Mouse (Mus musculus) heart, embryonic 10.5 days (tissue): ENCODE measurements around the gene Wwox. TPM values are rescaled to one million over a fixed set of nuclear protein-coding genes. Genes with fewer than 3 reads are reported as not detected.
A peak's percentile ranks its signal among the peaks of the same experiment; 100 is the strongest.

Experiments
- DNase-seq: peaks from one replicate; pipeline ENCODE4 v3.0.0-alpha.2; 2017; ENCODE audit warnings: low spot score
- H3K27ac ChIP-seq: fragments of 300-500 bp; sonication (generic); 2 replicates; pipeline ENCODE4 v1.5.1; 2016; ENCODE audit warnings: mild to moderate bottlenecking
- H3K27me3 ChIP-seq: fragments of 300-500 bp; sonication (generic); 2 replicates; pipeline ENCODE4 v1.6.1; 2016; ENCODE audit warnings: mild to moderate bottlenecking; ENCODE audit not compliant: poor library complexity, insufficient read depth, severe bottlenecking
- H3K36me3 ChIP-seq: fragments of 300-500 bp; sonication (generic); 2 replicates; pipeline ENCODE4 v1.6.1; 2016; ENCODE audit warnings: mild to moderate bottlenecking, moderate library complexity
- H3K4me1 ChIP-seq: fragments of 300-500 bp; sonication (generic); 2 replicates; pipeline ENCODE4 v1.6.1; 2016; ENCODE audit warnings: mild to moderate bottlenecking
- H3K4me3 ChIP-seq: fragments of 300-500 bp; sonication (generic); 2 replicates; pipeline ENCODE4 v1.5.1; 2016; ENCODE audit warnings: mild to moderate bottlenecking, moderate library complexity
- H3K9me3 ChIP-seq: fragments of 300-500 bp; sonication (generic); 2 replicates; pipeline ENCODE4 v1.6.1; 2016; ENCODE audit warnings: mild to moderate bottlenecking, moderate library complexity
- WGBS: fragments of 180-500 bp; shearing (Covaris S2); methylation state at CpG from one replicate; pipeline ENCODE4 v1.1.7; 2016; 5-methylcytosine and 5-hydroxymethylcytosine counted together
- polyA plus RNA-seq: library from polyadenylated mRNA; unstranded; fragments of >200 nt; fragmentation: Nextera tagmentation; extraction: Ambion mirVana; gene quantifications from 2 replicates; pipeline ENCODE4 v1.2.1, GENCODE M21; 2016

Gene Wwox
- polyA plus RNA-seq, 1 experiment from 2014 or later: 9.8 TPM

DNA sequence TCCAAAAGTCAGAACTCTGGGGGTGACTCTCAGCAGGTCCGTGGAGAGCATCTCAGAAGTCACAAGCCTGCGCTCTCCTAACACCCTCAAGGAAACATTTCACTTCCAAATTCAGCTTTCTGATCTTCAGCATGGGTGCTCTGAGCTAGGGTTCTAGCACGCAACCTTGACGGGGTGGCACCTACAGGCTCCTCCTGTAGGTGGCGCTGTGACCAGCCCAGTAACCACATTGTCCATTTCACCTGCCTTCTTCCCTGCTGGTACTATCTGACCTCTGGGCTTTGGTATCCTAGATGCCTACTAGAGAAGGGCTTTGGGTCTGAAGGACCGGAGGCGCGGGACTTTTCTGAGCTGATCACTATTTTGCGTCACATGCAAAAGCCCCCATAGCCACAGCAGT, 444.5 kb downstream of the Wwox start:
- H3K9me3 ChIP-seq: no peaks in the 10 kb centered on the region
- no peaks in the 10 kb centered on the region for H3K36me3 ChIP-seq
- H3K27ac ChIP-seq: peak overlapping the region; percentile 59; the same call in 1 of the 2 replicates
- H3K4me1 ChIP-seq: peaks cover 51% of the 10 kb centered on the region
- WGBS: 72% methylated on average over 9 of the region's 9 CpGs
- DNase-seq: no peak
- no peaks in the 10 kb centered on the region for H3K27me3 ChIP-seq
- no peak overlapping the region for H3K4me3 ChIP-seq

DNA sequence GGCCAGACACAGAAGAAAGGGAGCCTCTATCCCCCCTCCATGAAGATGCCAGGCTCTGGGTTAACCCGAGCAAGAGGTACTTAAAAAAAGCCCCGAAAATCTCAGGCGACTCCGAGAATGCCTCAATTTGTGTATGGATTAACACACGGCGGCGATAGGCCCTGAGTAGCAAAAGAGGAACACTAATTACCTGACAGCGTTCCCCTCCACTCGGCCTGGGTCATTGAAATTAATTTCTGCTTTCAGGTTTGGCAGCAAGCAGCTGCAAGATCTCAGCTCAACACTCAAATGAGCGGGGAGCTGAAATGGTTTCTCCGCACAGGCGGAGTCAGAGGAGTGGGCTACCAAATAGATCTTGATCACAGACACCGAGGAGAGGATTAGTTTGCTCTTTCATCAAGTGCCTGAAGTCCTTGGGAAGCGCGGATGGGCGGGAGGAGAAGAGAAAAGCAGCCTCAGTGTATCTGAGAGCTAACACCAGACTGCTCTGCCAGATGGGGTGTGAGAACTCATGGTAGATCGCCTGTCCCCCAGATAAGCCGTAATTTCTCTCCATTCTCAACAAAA, 445.7 kb downstream of the Wwox start:
- H3K27ac ChIP-seq: no peak overlapping the region
- no peak for DNase-seq
- H3K27me3 ChIP-seq: peaks cover 4% of the 10 kb centered on the region
- no peaks in the 10 kb centered on the region for H3K9me3 ChIP-seq
- WGBS: 43% methylated on average over 18 of the region's 18 CpGs
- H3K4me3 ChIP-seq: no peak overlapping the region
- H3K4me1 ChIP-seq: peaks cover 46% of the 10 kb centered on the region
- H3K36me3 ChIP-seq: no peaks in the 10 kb centered on the region

DNA sequence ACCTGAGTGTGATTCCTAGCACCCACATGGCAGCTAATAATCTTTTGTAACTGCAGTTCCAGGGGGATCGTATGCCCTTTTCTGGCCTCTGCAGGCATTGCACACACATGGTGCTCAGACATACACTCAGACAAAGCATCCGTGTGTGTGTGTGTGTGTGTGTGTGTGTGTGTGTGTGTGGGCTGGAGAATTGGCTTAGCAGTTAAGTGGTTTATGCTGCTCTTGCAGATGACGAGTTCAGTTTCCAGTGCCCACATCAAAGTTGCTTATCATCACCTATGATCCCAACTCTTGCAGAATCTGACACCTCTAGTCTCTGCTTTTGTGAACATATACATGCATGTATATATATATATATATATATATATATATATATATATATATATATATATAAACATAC, 448.9 kb downstream of the Wwox start:
- peaks cover 23% of the 10 kb centered on the region for H3K4me1 ChIP-seq
- H3K27me3 ChIP-seq: peaks cover 9% of the 10 kb centered on the region
- DNase-seq: no peak
- no peaks in the 10 kb centered on the region for H3K9me3 ChIP-seq
- H3K36me3 ChIP-seq: no peaks in the 10 kb centered on the region
- WGBS: 80% methylated on average over 3 of the region's 3 CpGs
- H3K4me3 ChIP-seq: no peak overlapping the region
- no peak overlapping the region for H3K27ac ChIP-seq

DNA sequence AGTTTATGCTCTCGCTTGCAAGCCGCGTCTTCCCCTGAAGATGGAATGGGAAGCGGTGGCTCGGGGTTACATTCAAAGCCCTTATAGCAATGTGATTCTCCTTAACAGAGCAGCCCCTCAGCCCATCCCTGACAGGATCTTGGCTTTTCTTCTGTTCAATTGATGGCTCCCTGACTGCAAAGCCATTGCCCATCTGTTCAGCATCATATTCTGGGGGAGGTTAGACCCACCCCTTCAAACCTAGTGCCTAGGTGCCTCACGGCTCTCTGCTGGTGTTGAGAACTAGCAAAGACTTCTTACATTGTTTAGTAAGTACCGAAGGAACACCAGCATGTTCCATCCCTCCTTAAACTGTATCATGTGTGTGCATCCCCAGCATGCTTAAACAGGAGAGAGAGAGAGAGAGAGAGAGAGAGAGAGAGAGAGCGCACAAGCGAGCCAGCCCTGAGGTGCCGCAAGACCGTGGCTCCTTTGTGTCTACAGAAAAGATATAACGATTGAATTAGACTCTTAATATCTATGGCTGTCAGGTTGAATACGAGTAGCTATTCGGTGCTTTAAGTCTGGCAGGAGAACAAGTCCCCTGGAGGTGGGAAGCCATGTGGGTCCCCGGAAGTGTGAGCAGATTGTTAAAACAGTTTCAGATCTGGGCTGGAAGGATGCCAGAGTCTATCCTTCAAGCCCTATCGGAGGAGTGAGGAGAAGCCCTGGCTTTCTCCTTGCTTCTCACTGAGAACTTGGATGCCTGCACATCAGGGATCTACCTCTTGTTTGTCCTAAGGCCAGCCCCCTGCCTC, 450.3 kb downstream of the Wwox start:
- Histone ChIP-seq H3K27me3 (peaks cover 9% of the 10 kb centered on the region), H3K4me3 (no peak overlapping the region), H3K36me3 (no peaks in the 10 kb centered on the region), H3K9me3 (no peaks in the 10 kb centered on the region), H3K27ac (no peak overlapping the region), H3K4me1 (peaks cover 16% of the 10 kb centered on the region)
- DNase-seq: no peak
- WGBS: 80% methylated on average over 16 of the region's 16 CpGs

DNA sequence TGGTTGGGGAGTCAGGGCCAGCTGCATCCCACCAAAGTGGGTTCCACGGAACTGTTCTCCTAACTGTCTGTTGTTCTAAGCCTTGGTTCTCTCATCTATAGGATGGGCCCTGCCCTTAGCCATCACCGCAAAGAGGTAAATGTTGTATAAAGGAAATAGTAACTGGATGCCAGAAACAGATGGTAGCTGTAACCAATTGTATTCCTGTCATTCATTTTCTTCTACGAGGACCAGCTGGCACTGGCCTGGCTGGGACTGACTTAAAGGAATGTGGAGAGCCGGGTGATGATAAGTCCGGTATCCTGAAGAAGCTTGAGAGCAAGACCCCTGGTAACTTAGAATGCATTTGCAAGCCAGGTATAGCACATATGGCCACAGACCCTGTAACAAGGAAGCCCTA, 451.0 kb downstream of the Wwox start:
- Histone ChIP-seq H3K27me3 (peaks cover 9% of the 10 kb centered on the region), H3K27ac (no peak overlapping the region)

DNA sequence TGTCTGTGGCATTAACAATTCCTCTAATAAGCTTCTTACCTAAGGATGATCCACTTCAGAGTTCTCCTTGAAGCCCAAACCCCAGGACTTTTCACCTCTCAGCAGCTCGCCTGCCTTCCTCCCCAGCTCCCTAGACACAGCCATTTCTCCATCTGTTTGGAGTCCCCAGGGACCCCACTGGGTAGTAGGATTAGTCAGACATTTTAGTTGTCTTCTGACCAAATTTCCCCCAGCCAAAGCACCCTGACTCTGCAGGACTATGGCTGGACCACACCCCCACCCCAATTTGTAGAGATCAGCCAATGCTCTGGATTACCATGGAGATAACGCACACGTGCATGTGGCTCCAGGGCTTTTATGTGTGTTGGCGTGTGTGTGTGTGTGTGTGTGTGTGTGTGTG, 451.8 kb downstream of the Wwox start:
- no peak overlapping the region for H3K4me3 ChIP-seq
- 78% methylated on average over 4 of the region's 4 CpGs for WGBS
- peaks cover 13% of the 10 kb centered on the region for H3K4me1 ChIP-seq
- H3K9me3 ChIP-seq: no peaks in the 10 kb centered on the region
- no peaks in the 10 kb centered on the region for H3K36me3 ChIP-seq
- no peak overlapping the region for H3K27ac ChIP-seq
- peaks cover 9% of the 10 kb centered on the region for H3K27me3 ChIP-seq
- DNase-seq: no peak

More for the DNA sequence above, 451.0 kb downstream of the Wwox start:
- Histone ChIP-seq H3K36me3 (no peaks in the 10 kb centered on the region), H3K4me3 (no peak overlapping the region), H3K4me1 (peaks cover 13% of the 10 kb centered on the region), H3K9me3 (no peaks in the 10 kb centered on the region)
- DNase-seq: no peak
- WGBS: 47% methylated on average over 5 of the region's 5 CpGs

DNA sequence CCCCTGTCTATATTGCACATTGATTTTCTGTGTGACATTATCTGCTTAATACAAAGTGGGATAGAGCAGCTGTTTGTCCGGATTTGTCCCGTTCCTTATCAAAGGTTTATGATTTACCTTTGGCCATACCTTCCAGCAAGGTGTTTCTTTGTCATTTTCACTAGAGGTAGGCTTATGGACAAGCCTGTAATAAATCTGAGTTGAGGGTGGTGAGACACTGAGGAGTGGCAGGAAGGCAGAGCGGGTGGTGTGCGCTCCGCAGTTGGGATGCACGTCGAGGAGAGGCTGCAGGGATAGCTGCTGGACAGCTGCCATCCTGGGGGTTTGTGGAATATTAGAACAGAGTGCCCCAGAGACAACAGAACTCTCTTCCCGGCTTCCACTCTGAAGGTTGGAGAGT, 458.0 kb downstream of the Wwox start:
- Histone ChIP-seq H3K27me3 (no peaks in the 10 kb centered on the region), H3K27ac (no peak overlapping the region), H3K4me1 (no peaks in the 10 kb centered on the region), H3K4me3 (no peak overlapping the region), H3K9me3 (no peaks in the 10 kb centered on the region), H3K36me3 (no peaks in the 10 kb centered on the region)
- DNase-seq: no peak
- 83% methylated on average over 8 of the region's 8 CpGs for WGBS

DNA sequence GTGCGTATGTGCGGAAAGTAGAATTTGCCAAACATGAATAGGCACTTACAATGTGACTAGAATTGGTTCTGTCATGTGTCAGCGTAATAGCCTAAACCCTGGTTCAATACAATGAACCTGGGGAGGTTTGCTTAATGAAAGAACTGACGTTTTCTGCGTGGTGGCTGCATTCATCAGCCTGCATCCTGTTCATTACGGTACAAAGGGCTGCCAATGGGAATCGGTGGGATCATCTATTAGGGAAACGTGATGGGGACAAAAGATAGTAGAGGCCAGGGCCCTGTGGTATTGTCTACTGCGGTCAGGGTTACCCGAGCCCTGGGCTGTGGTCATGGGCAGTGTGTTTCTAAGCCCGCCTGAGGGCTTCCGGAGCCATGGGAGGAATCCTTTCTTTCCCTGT, 459.7 kb downstream of the Wwox start:
- Histone ChIP-seq H3K36me3 (no peaks in the 10 kb centered on the region), H3K4me3 (no peak overlapping the region), H3K27ac (no peak overlapping the region), H3K4me1 (no peaks in the 10 kb centered on the region), H3K27me3 (no peaks in the 10 kb centered on the region), H3K9me3 (no peaks in the 10 kb centered on the region)
- WGBS: 86% methylated on average over 12 of the region's 12 CpGs
- DNase-seq: no peak

DNA sequence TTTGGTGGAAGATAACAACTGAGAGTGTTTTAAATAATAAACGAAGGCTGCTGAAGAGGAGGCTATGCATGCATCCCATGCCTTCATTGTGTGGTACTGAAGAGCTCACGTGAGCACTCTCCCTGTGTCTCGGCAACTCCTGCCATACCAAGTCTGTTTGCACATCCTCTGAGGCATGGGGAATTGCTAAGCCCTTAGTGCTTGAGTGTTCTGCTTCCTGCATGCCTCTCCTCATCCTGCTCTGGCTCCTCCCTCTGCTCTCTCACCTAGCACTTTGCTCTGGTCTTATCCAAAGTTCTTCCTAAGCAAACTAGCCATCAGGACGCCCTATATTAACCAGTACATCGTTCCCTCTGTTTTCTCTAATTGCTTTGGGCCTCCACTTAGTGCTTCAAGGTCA, 463.1 kb downstream of the Wwox start:
- WGBS: 83% methylated on average over 5 of the region's 5 CpGs

DNA sequence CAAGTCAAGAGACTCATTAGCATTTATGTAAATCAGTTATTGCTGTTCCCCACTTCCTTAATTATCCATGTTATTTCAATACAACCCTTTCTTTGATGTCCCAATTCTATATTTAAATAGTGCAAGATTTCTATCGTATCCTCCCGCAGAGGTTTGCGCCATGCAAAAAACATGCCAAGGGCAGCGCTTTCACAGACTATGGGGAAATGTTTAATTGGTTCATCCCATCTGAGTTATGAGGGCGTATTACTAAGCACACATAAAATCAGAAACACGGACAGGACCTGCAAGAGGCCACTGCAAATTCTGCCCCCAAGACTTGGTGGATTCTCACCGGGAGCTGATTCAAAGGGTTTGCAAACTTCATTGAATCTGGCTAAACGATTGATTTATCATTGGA, 468.6 kb downstream of the Wwox start:
- no peaks in the 10 kb centered on the region for H3K36me3 ChIP-seq
- WGBS: 92% methylated on average over 8 of the region's 8 CpGs
- no peak for DNase-seq

More for the DNA sequence above, 463.1 kb downstream of the Wwox start:
- Histone ChIP-seq H3K36me3 (no peaks in the 10 kb centered on the region), H3K27me3 (no peaks in the 10 kb centered on the region), H3K9me3 (no peaks in the 10 kb centered on the region), H3K4me1 (no peaks in the 10 kb centered on the region; the same call in 1 of the 2 replicates), H3K27ac (no peak overlapping the region), H3K4me3 (no peak overlapping the region)
- no peak for DNase-seq

DNA sequence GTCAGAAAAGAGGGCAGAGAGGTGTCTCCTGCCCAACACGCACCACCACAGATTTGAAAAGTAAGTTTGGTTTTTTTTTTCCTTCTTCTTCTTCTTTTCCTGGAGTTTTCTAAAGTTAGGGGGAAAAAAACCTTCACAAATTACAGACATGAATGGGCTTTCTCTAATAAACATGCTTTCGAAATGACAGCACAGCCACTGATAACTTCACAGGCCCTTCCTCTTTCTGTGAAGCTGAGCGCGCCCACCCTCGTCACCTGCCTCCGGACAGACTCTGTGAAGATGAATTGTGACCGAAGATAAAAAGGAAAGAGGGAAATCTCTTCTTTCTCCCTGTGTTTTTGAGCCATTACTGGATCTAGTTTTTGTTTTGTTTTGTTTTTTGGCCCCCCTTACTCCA, 469.1 kb downstream of the Wwox start:
- H3K27me3 ChIP-seq: no peaks in the 10 kb centered on the region
- H3K4me3 ChIP-seq: no peak overlapping the region
- no peaks in the 10 kb centered on the region for H3K36me3 ChIP-seq
- no peak overlapping the region for H3K27ac ChIP-seq
- no peaks in the 10 kb centered on the region for H3K9me3 ChIP-seq
- DNase-seq: no peak
- H3K4me1 ChIP-seq: no peaks in the 10 kb centered on the region; the same call in 1 of the 2 replicates
- WGBS: 76% methylated on average over 7 of the region's 7 CpGs

More for the DNA sequence above, 468.6 kb downstream of the Wwox start:
- no peaks in the 10 kb centered on the region for H3K9me3 ChIP-seq
- H3K27me3 ChIP-seq: no peaks in the 10 kb centered on the region
- no peak overlapping the region for H3K4me3 ChIP-seq
- no peaks in the 10 kb centered on the region; the same call in 1 of the 2 replicates for H3K4me1 ChIP-seq
- H3K27ac ChIP-seq: no peak overlapping the region

DNA sequence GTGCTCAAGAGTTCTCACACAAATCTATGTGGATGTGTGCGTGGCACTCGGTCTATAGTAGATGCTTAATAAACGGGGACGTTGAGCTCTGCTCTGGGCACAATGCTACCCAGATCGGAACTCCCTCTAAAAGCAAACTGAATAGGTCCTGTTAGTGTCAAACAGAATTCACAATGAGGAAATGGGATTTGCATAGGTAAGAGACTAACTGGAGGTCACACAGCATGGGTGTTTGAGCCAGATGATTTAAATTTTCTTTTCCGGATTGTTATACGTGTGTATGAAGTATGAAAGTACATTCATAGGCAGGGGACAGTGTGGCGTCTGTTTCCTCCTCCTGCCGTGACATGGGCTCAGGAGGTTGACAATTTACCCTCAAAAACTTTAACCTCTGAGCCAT, 469.7 kb downstream of the Wwox start:
- no peaks in the 10 kb centered on the region; the same call in 1 of the 2 replicates for H3K4me1 ChIP-seq
- 83% methylated on average over 9 of the region's 9 CpGs for WGBS
- H3K4me3 ChIP-seq: no peak overlapping the region

DNA sequence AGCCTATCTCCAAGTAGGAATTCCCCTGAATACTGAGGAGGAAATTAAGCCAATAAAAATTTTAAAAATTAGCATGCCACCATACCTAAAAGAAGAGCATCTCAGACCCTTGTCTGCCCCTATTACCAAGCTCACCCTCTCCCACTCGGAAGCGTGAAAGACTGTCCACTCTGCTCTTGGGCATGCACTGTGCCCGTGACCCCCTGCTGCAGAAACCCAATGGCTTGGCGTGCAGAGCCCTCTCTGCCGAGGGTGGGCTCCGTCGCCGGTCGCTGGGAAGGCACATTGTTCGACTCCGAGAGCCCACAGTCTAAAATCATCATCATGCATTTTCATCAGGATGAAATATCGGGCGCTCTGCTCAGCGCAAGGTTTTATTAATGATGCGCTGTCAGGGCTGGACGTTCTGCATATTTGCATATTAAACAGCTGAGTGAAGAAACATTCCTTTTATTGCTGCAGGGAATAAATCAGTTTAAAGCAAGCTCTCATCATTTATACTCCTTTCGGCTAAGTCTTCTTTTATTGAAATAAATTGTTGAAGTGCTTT, 471.7 kb downstream of the Wwox start:
- Histone ChIP-seq H3K27ac (no peak overlapping the region), H3K27me3 (no peaks in the 10 kb centered on the region), H3K4me3 (no peak overlapping the region), H3K9me3 (no peaks in the 10 kb centered on the region), H3K36me3 (no peaks in the 10 kb centered on the region), H3K4me1 (no peaks in the 10 kb centered on the region; the same call in 1 of the 2 replicates)
- no peak for DNase-seq
- WGBS: 87% methylated on average over 17 of the region's 17 CpGs

More for the DNA sequence above, 469.7 kb downstream of the Wwox start:
- Histone ChIP-seq H3K27me3 (no peaks in the 10 kb centered on the region), H3K9me3 (no peaks in the 10 kb centered on the region), H3K27ac (no peak overlapping the region), H3K36me3 (no peaks in the 10 kb centered on the region)
- DNase-seq: no peak
